Mouse (Mus musculus) neural tube, embryonic 11.5 days (tissue): ENCODE data around the gene Entpd8. TPM values are rescaled to one million over a fixed set of nuclear protein-coding genes. Genes with fewer than 3 reads are reported as not detected.
A peak's percentile ranks its signal among the peaks of the same experiment; 100 is the strongest.

Experiments
- ATAC-seq: fragments of 200-750 bp; cut with Nextera tagmentation; 2 replicates; pipeline ENCODE4 v1.8.0; 2017; ENCODE audit warnings: moderate number of reproducible peaks, mild to moderate bottlenecking, moderate TSS enrichment, moderate library complexity; ENCODE audit not compliant: insufficient read depth, low FRiP score, low TSS enrichment
- DNase-seq: peaks from one replicate; pipeline ENCODE4 v3.0.0-alpha.2; 2015; ENCODE audit warnings: low spot score
- H3K27ac ChIP-seq: fragments of 300-500 bp; sonication (generic); 2 replicates; pipeline ENCODE4 v1.5.1; 2014; ENCODE audit warnings: low read depth, mild to moderate bottlenecking, low read length
- H3K27me3 ChIP-seq: fragments of 300-500 bp; sonication (generic); 2 replicates; pipeline ENCODE4 v1.6.1; 2014; ENCODE audit warnings: mild to moderate bottlenecking, low read length, mixed read lengths; ENCODE audit not compliant: control insufficient read depth, insufficient read depth
- H3K36me3 ChIP-seq: fragments of 300-500 bp; sonication (generic); 2 replicates; pipeline ENCODE4 v1.6.1; 2014; ENCODE audit warnings: mild to moderate bottlenecking, low read length, moderate library complexity, mixed read lengths; ENCODE audit not compliant: control insufficient read depth, insufficient read depth
- H3K4me1 ChIP-seq: fragments of 300-500 bp; sonication (generic); 2 replicates; pipeline ENCODE4 v1.6.1; 2014; ENCODE audit warnings: low read length, mixed read lengths; ENCODE audit not compliant: control insufficient read depth, insufficient read depth
- H3K4me2 ChIP-seq: fragments of 300-500 bp; sonication (generic); 2 replicates; pipeline ENCODE4 v1.6.1; 2014; ENCODE audit warnings: low read depth, mild to moderate bottlenecking, moderate library complexity
- H3K4me3 ChIP-seq: fragments of 300-500 bp; sonication (generic); 2 replicates; pipeline ENCODE4 v1.5.1; 2014; ENCODE audit warnings: low read depth, low read length
- H3K9ac ChIP-seq: fragments of 300-500 bp; sonication (generic); 2 replicates; pipeline ENCODE4 v1.6.1; 2014; ENCODE audit warnings: mild to moderate bottlenecking, low read length
- H3K9me3 ChIP-seq: fragments of 300-500 bp; sonication (generic); 2 replicates; pipeline ENCODE4 v1.6.1; 2016; ENCODE audit warnings: low read length; ENCODE audit not compliant: control insufficient read depth
- WGBS: fragments of 180-500 bp; shearing (Covaris S2); extraction: QIAGEN DNeasy Blood & Tissue Kit; methylation state at CpG from one replicate; pipeline ENCODE4 v1.1.7; 2014; 5-methylcytosine and 5-hydroxymethylcytosine counted together
- polyA plus RNA-seq: library from polyadenylated mRNA; unstranded; fragments of >200 nt; fragmentation: Nextera tagmentation; extraction: Ambion mirVana; gene quantifications from 2 replicates; pipeline ENCODE4 v1.2.1, GENCODE M21; 2014

Entpd8 gene
- polyA plus RNA-seq: not detected in 2 replicates

DNA sequence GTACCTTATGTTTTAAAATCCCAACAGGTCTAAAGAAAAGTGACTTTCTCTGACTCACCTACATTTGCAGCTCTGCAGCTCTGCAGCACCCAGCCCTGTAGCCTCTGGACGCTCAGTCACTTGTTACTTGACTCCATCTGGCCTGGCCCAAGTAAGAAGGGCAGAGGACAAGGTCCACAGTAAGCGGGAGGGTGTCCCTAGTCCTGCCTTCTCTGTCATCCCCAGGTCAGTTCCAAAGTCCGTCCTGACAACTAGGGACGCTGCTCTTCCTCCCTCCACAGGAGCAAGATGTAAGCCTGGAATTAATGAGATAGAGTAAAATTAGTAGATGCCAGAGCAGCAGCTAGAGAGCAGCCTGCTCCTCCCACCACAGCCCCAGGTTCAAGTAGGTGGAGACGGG is at the start of gene Entpd8:
Entpd8 (plus strand) TSS at position 229 of the 400 bp plus-strand sequence.
- H3K36me3 ChIP-seq: no peaks in the 10 kb centered on the region
- H3K4me3 ChIP-seq: no peak within 1 kb of the TSS
- no peak within 1 kb of the TSS for H3K9ac ChIP-seq
- no peaks in the 10 kb centered on the region for H3K4me1 ChIP-seq
- H3K9me3 ChIP-seq: no peaks in the 10 kb centered on the region
- 77% methylated on average over 5 of the region's 5 CpGs for WGBS
- no peak within 1 kb of the TSS for H3K27ac ChIP-seq
- DNase-seq: no peak
- H3K4me2 ChIP-seq: no peak within 1 kb of the TSS
- no peak for ATAC-seq
- no peaks in the 10 kb centered on the region for H3K27me3 ChIP-seq

DNA sequence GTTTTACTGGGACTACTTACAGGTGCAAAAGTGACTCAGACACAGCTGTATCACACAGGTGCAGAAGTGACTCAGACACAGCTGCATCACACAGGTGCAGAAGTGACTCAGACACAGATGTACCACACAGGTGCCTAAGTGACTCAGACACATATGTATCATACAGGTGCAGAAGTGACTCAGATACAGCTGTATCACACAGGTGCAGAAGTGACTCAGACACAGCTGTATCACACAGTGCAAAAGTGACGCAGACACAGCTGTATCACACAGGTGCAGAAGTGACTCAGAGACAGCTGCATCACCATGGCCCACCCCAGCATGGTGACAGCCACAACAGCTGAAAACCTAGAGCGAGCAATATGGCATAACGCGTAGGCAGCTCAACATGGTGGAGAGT is 45.1 kb upstream of the Entpd8 start:
- 96% methylated on average over 4 of the region's 4 CpGs for WGBS
- no peak overlapping the region for H3K27ac ChIP-seq
- no peak overlapping the region for H3K4me3 ChIP-seq
- DNase-seq (no peak), ATAC-seq (no peak)
- H3K4me1 ChIP-seq: no peaks in the 10 kb centered on the region
- H3K9me3 ChIP-seq: no peaks in the 10 kb centered on the region
- no peak overlapping the region for H3K4me2 ChIP-seq
- no peak overlapping the region for H3K9ac ChIP-seq
- no peaks in the 10 kb centered on the region for H3K27me3 ChIP-seq
- H3K36me3 ChIP-seq: no peaks in the 10 kb centered on the region

DNA sequence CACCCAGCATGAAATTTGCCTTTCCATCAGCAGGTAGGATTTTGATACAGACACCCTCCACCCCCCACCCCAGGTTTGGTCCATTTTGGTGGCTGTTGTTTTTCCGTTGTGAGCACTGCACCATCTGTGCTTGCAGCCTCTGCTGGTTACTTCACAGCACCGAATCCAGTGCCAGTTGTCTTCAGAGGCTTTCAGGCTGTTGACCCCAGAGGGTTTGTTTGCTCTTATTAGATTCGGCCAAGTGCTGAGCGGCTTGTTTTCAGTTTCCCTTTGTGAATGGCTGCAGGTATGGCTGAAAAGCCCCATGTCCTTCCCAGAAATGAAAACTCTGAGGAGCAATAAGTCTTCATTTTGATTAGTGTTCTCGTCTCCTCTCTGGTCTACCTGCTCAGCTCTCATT is 40.0 kb upstream of the Entpd8 start:
- ATAC-seq: no peak
- H3K9ac ChIP-seq: no peak overlapping the region
- DNase-seq: no peak

DNA sequence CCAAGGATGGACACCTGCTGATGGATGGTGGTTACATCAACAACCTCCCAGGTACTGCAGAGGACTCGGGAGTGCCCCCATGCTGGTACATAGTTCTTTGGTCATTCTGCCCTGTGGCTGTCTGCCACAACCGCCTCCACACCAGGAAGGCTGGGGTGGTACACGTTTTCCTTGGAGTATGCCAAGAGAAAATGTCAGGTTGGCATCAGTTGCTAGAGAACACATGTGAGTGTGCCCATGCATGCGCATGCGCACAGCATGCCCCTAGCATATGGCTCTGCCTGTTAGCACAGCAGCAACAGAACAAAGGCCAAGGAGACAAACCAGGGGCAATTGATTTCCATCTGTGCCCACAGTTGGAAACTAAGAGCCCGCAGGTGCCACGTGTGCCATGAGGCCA is 29.2 kb upstream of the Entpd8 start:
- Histone ChIP-seq H3K9ac (no peak overlapping the region), H3K9me3 (no peaks in the 10 kb centered on the region), H3K27ac (no peak overlapping the region), H3K36me3 (no peaks in the 10 kb centered on the region), H3K4me2 (no peak overlapping the region), H3K4me3 (no peak overlapping the region), H3K4me1 (peaks cover 6% of the 10 kb centered on the region), H3K27me3 (no peaks in the 10 kb centered on the region)
- no peak for DNase-seq
- WGBS: 92% methylated on average over 7 of the region's 7 CpGs
- no peak for ATAC-seq

More for the DNA sequence above, 40.0 kb upstream of the Entpd8 start:
- H3K36me3 ChIP-seq: no peaks in the 10 kb centered on the region
- no peaks in the 10 kb centered on the region for H3K27me3 ChIP-seq
- 89% methylated on average over 5 of the region's 5 CpGs for WGBS
- no peak overlapping the region for H3K27ac ChIP-seq
- no peak overlapping the region for H3K4me3 ChIP-seq
- no peak overlapping the region for H3K4me2 ChIP-seq
- H3K4me1 ChIP-seq: no peaks in the 10 kb centered on the region
- no peaks in the 10 kb centered on the region for H3K9me3 ChIP-seq

DNA sequence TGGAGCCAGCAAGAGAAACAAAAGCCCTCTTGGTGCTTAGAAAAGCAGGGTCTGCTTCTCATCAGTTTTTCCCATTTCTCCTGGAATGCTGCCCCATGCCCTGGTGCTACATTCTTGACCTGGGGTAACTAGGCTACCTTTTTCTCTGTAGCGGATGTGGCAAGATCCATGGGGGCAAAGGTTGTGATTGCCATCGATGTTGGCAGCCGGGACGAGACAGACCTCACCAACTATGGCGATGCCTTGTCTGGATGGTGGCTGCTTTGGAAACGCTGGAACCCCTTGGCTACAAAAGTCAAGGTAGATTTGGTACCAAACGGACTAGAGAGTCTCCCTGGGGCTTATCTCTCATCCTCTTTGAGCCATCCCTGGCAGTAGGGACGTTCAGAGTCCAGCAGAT is 28.7 kb upstream of the Entpd8 start:
- Histone ChIP-seq H3K27ac (no peak overlapping the region), H3K27me3 (no peaks in the 10 kb centered on the region), H3K4me2 (no peak overlapping the region), H3K36me3 (no peaks in the 10 kb centered on the region), H3K4me3 (no peak overlapping the region), H3K9ac (no peak overlapping the region), H3K9me3 (no peaks in the 10 kb centered on the region), H3K4me1 (peaks cover 6% of the 10 kb centered on the region)
- 89% methylated on average over 8 of the region's 8 CpGs for WGBS
- DNase-seq (no peak), ATAC-seq (no peak)

DNA sequence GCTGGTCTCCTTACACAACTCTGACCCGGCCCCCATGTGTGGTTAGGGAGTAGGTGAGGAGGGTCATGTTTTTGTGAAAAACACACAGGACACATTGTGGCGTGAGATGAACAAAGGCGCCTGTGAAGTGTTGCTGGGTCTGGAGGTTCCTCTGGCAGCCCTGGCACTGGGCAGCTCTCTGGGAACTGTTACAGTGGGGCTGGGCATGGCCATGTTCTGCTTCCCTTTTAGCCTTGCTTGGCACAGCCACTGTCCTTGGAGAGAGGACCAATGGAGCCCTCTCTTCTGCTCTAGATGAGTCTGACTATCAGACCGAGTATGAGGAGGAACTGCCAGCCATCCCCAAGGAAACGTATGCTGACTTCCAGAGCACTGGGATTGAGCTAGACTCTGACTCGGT is 27.0 kb upstream of the Entpd8 start:
- H3K4me3 ChIP-seq: no peak overlapping the region
- H3K27ac ChIP-seq: no peak overlapping the region
- DNase-seq (no peak), ATAC-seq (no peak)
- no peak overlapping the region for H3K9ac ChIP-seq
- 0 out of 2 replicates have a peak, but pooled peaks cover 2% of the 10 kb centered on the region for H3K36me3 ChIP-seq
- H3K27me3 ChIP-seq: no peaks in the 10 kb centered on the region
- H3K9me3 ChIP-seq: no peaks in the 10 kb centered on the region
- peaks cover 6% of the 10 kb centered on the region for H3K4me1 ChIP-seq
- 92% methylated on average over 6 of the region's 6 CpGs for WGBS
- no peak overlapping the region for H3K4me2 ChIP-seq

DNA sequence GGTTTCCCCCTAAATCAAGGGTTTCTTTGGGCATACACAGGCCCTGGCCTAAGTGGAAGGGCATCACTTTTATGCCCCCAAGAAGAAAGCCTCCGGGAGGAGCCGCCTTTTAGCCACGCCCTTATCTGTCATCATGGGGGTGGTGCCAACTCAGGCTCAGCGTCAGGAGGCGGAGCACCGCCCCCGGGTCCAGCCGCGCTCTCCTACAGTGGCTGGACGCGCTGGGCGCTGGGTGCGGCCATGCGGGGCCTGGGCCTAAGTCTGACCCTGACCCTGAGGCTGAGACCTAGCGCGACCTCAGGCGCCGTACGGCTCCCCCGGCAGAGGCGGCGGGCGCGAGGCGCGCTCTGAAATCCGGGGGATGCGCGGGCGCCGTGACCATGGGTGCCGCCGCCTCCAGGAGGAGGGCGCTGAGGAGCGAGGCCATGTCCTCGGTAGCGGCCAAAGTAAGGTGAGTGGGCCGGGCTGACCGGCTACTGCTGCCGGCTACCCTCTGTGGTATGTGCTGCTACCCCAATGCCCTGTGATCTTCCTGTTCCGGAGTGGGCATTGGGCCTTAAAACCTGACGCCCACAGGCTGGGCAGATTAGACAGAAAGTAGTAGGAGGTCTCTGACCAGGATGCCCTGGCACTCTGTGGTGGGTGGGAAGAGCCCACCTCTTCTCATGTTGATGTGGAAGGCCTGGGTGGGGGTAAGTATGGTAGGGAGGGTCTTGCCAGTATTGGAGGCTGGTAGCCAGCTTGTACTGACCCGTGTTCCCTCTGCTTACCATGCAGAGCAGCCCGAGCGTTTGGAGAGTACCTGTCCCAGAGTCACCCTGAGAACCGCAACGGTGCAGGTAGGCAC is 25.7 kb upstream of the Entpd8 start, which contains the start of gene Nsmf:
Nsmf (plus strand) TSS at position 135 of the 847 bp plus-strand sequence.
- H3K9me3 ChIP-seq: no peaks in the 10 kb centered on the region
- ATAC-seq (peak; percentile 92), DNase-seq (peak; percentile 87)
- H3K4me2 ChIP-seq: peak within 1 kb of the TSS; percentile 59
- H3K27me3 ChIP-seq: no peaks in the 10 kb centered on the region
- H3K4me3 ChIP-seq: peak within 1 kb of the TSS; percentile 77
- 8% methylated on average over 45 of the region's 47 CpGs for WGBS
- H3K36me3 ChIP-seq: 0 out of 2 replicates have a peak, but pooled peaks cover 2% of the 10 kb centered on the region
- H3K9ac ChIP-seq: peak within 1 kb of the TSS; percentile 83
- H3K27ac ChIP-seq: no peak within 1 kb of the TSS
- peaks cover 6% of the 10 kb centered on the region for H3K4me1 ChIP-seq

DNA sequence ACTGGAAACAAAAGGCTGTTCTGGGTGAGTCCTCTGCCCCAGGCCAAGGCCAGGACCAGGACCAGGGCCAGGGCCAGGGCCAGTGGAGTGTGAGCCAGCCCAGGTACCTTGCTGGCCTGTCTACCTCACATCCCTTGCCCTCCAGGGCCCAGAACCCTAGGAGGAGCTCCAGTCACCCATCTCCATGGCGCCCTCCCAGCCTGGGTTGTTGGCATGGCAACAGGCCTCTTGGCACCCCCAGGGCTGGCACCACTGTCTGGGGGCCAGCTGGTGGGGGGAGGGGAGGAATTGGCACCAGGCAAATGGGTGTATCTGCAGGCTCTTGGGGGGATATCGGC is 25.1 kb upstream of the Entpd8 start:
- H3K9me3 ChIP-seq: no peaks in the 10 kb centered on the region
- peak overlapping the region; percentile 59 for H3K4me2 ChIP-seq
- peaks cover 6% of the 10 kb centered on the region for H3K4me1 ChIP-seq
- ATAC-seq (peak; percentile 22), DNase-seq (no peak)
- no peak overlapping the region for H3K27ac ChIP-seq
- H3K9ac ChIP-seq: peak overlapping the region; percentile 83
- 64% methylated on average over 2 of the region's 2 CpGs for WGBS
- 0 out of 2 replicates have a peak, but pooled peaks cover 2% of the 10 kb centered on the region for H3K36me3 ChIP-seq
- peak overlapping the region; percentile 77 for H3K4me3 ChIP-seq
- H3K27me3 ChIP-seq: no peaks in the 10 kb centered on the region
